Mouse (Mus musculus): Measurements from ENCODE around the gene Gtf2f2. TPM values are rescaled to one million over a fixed set of nuclear protein-coding genes. Genes with fewer than 3 reads are reported as not detected.

The Gtf2f2 gene
- total RNA-seq (2021) = 10 to 100 TPM; 28.6 to 31.0 TPM
- long read RNA-seq, experiment 1, transcript Gtf2f2-201 (8 exons, 1,467 nt) = major isoform, 24 of 36 reads
- long read RNA-seq, experiment 1, partial matches to known transcripts = 4 of 36 reads
- long read RNA-seq, experiment 1, other reads (novel, unspliced or antisense) = 8 of 36 reads
- long read RNA-seq, experiment 2, transcript Gtf2f2-201 (8 exons, 1,467 nt) = major isoform, 20 of 37 reads
- long read RNA-seq, experiment 2, partial matches to known transcripts = 14 of 37 reads
- long read RNA-seq, experiment 2, other reads (novel, unspliced or antisense) = 3 of 37 reads

DNA sequence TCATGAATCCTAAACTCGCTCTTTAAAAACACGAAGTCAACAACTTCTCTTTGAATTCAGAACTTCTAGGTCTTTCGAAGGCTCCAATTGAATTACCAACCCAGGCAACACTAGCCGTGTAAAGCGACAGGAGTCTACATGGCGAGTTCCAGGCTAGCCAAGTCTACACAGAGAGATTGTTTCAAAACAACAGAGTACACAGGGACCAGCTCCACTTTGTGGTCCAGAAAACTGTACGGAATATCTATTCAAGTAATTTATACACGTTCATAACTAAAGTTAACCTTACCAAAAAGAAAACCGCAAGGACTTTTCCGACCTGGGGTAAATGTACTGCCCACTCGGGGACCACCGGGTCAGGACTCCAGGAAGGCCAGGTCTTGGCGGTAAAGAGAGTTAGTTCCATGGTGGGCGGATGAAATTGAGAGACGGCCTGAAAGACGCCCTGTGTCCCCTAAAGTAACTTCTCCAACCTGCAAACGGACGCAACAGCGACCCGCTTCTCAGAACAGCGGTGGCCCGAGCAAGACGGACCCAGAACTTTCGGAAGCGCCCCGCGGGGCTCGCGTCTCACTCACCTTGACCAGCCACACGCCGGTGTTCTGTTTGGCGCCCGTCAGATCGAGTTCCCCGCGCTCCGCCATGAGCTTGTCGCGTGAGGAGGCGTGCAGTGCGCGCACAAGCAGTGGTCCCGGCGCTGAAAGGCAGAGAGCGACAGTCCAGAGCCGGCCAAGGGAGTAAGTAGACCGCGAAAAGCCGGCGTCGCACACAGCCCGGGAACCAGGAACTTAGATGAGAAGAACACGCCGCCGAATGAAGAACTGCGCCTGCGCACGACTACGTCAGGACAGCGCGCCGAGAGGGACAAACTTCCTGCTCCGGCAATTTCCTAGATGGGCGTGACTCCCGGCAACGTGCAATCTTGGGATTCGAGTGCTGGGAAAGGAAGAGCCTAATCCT lies at the start of gene Gtf2f2:
Gene Gtf2f2, minus strand, starts transcription at position 764 of the 960 bp plus-strand sequence.
- peak; percentile 93 to 98 for DNase-seq (ENCODE audit: low spot score in 2 of 2)

DNA sequence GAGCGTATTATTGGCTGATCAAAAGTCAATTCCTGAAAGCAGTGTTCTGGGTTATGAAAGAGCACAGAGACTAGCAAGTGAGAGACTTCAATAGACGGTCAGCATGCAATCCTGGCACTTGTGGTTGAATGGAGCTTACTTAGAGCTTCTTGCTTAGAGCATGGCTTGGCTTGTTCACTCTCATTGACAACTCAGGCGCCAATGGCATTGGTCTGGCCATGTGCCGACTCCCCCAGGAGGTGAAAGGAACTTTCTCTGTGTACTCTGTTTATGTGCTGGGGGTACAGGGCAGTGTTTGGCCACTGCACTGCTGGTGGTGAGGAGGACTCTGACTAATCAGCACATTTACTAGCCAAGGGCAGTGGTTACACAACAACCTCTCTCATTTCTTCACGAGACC lies 48.8 kb upstream of the Gtf2f2 start:
- DNase-seq (ENCODE audit: low spot score in 2 of 2) = no peak

DNA sequence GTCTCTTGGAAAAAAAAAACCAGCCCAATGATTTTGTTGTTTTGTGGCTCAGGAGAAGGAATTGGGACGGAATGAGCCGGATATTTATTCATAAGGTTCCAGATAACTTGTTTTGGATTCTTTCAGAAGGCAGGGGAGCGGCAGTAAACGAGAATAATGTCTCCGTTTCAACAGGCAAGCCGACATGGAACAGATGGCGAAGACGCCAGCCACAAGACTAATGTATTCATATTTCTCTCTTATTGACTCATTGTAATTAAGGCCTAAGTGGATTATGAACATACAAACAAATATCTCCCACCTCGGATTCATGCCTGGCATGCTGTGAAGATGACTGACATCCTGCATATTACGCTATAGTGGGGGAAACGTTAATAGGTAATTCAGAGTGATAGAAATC lies 43.1 kb upstream of the Gtf2f2 start:
- no peak for DNase-seq (ENCODE audit: low spot score in 2 of 2)

DNA sequence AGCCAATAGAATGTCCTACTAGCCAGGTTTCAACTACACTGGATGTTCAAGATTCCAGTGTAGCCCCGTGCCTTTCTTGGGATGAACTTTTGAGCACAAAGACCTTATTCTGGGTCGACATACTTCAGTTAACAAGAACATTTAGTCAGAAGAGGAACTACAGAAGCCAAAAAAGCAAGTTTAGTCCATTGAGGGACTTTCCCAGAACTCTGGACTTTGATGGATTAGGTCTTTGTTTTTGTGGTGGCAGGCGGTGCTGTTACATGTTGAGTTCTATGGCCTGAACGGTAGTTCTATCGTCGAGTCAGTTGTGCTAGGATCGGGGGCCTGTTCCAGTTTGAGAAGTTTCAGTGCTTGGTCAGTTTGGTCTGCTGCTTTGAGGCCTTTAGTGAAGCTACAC lies 41.3 kb upstream of the Gtf2f2 start:
- DNase-seq (ENCODE audit: low spot score in 2 of 2) = no peak

DNA sequence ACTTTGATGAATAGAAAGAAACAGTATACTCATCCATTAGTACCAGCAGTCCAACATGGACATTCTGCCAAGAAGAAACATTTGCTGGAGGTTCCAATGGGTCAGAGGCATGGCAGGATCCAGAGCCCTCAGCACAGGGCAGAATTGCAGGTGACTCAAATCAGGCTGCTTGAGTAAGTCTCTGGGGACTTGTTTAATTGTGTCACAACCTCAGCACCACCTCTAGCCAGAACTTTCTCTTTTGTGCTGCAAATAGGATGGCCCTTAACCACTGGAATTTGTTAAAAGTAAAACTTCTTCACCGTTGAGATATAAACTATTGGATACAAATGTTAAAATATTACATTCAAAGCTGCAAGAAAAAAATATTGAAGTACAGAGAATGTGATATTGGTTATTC lies 35.1 kb upstream of the Gtf2f2 start:
- no peak for DNase-seq (ENCODE audit: low spot score in 2 of 2)

DNA sequence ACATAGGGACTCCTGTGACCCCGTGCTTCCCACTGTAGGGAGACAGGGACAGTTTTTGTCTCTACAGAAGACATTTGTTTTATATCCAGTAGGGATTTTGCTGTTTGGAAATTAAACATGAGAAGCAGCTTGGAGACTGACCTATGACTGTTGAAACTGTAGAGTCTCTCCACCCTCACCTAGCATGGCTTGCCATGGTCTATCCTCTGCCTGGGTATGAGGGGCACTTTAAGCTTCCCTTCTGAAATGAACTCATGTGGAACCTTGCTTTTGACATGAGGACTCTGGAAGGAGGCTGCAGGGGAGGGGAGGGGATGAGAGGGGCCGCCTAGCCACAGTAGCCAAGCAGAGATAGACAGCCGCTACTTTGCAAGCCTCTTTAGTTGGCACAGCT lies 33.5 kb upstream of the Gtf2f2 start:
- no peak for DNase-seq (ENCODE audit: low spot score in 2 of 2)

DNA sequence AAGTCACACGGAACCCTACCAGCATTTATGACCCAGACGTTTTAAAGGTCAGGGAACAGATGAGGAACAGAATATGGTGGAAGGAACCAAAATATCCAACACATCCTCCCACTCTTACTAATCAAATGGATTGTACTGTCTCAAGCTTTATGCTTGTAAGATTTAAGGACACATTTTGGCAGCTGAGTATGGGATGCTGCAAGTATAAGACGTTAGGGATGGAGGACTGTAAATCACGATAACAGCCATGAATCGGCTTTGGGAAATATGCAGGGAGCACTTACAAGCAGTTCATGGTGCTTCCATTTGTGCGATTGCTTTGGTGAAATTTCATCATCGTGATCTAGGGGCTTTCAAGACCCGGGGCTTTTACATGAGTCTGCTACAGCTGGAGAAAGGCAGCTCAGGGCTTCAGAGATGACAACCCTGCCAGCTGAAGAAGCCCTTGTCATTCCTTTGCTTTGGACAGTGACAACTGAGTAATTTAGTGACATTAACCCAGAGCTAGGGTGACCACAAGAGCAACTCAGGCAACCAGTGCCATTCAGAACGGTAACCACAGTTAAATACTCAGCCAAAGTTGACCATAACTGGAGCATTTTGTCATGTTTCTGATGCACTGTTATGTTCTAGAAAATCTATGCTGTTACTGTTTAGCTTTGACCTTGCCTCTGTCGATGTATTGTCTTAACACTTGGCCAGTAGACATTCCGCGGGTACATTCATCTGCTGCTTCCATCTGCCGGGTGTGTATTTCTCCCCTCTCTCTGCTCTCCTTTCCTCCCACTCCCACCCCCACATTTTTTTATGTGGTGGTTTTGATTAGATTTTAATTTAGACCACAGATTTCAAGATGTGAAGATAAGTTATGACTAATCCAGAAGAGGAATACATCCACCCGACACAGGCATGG lies 32.8 kb upstream of the Gtf2f2 start:
- no peak for DNase-seq (ENCODE audit: low spot score in 2 of 2)

DNA sequence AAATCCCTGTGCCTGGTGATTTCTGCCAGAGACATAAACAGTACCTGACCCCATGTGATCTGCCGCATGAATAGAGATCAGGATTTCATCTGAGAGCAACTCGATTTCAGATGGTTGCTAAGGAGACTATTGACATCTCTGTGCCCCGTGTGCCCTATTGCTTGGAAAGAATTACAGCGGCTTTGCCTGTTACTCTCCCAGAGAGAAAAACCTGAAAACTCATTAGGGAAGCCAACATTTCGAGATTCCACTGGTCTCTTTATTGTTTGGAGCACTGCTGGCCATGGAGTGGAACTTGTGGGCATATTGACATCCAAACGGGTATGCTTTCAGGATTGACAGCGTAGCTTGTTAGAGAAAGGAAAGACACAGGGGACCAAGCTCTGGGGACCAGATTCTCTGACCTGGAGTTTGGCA lies 22.6 kb upstream of the Gtf2f2 start:
- no peak for DNase-seq (ENCODE audit: low spot score in 2 of 2)

DNA sequence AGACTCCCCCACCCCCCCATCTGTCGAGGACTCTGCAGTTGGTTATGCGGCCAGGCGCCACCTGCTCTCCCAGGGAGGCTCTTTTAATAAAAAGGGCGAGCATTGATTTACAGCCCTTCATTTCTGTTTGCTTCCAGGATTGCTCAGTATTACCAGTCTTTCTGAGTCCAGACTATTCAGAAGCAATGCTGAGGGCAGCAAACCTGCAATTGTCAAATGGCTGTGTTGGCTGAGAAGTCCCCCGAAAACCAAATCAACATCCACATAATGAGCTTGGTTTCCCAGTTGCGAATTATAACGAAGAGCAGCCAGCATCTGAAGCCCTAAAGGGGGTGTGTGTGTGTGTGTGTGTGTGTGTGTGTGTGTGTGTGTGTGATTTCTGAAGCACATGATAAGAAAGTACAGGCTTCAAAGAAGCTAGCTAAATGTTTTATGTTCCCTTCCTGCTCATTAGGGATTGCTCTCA lies 22.0 kb upstream of the Gtf2f2 start:
- DNase-seq (ENCODE audit: low spot score in 2 of 2) = no peak

DNA sequence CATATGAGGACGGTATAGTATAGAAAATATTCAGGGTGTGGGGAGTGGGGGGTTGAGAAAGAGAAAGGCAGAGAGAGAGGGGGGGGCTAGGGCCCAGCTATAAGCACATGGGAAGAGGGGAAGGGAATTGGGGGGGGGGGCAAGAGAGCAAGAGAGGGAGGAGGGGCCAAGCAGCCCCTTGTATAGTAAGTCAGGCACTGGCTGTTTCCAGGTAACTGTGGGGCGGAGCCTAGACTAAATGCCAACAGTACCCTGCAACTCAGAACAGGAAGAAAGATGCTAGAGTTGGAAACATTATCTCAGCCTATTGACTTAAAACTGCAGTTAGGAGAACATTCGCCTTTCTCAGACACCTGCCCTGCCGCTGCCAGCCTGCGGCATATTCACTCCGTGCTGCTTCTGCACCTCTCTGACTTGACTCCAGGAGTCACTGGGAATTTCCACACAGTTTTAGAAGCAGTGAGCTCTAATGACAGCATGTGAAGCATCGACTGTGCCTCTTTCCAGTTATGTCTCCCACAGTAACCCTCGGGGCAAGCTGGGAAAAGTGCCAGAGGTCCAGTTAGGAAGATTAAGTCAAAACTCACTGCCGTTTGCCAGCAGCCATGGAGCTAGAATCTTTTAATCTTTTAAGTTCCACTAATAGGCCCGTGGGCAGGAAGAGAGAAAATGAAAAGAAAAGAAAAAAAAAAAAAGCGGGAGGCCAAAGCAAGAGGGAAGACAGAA lies 20.6 kb upstream of the Gtf2f2 start:
- peak in 1 of 2 experiments; percentile 14 for DNase-seq (ENCODE audit: low spot score in 2 of 2)

DNA sequence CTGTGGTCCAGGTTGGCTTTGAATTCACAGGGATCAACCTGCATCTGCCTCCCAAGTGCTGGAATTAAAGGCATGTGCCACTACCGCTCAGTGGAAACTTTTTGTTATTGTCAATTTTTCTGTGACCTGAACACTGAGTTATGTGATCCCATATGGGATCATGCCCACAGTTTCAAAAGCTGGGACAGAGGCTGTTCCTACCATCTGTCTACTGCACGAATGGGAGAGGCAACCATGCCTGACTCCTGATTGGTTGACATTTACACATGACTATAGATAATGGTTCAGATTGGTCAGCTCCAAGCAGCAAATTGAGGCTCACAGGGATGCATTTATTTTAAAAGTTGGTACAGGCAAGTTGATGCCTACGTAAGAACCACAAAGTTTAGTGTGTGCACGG lies 14.0 kb upstream of the Gtf2f2 start:
- DNase-seq (ENCODE audit: low spot score in 2 of 2) = no peak

DNA sequence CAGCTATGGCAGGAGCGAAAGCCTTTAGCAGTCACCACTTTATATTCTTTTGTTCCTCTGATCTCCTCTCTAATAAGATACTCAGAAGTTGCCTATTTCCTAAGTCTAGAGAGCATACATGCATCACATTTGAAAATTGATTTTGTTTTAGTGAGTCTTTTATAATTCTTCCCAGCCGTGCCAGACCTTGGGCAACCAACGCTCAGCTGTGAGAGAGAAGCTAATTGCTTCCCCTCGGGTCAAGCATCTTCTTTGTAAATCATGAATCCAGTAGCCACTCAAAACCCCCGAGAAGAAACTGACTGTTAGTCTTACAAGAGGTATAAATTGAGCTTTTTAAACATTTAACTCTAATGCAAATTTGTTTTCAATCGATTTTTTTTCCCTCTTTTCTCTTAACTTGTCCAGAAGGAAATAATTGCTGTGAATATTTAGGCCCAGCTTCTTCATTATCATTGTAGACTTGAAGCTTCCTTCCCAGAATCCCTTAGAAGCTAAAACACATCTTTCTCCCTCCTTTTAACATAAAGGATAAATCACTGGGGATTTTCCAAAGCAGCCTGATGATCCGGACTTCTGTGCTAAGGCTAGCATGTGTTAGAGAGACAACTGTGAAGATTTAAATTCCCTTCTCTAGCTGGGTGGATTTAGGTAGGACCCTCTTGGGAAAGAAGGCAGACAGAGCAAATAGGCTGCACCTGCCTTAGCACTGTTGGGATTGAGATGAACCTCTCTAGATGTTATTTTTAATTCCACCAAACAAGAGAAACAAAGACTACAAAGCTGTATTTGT lies 10.5 kb upstream of the Gtf2f2 start:
- DNase-seq (ENCODE audit: low spot score in 2 of 2) = no peak

DNA sequence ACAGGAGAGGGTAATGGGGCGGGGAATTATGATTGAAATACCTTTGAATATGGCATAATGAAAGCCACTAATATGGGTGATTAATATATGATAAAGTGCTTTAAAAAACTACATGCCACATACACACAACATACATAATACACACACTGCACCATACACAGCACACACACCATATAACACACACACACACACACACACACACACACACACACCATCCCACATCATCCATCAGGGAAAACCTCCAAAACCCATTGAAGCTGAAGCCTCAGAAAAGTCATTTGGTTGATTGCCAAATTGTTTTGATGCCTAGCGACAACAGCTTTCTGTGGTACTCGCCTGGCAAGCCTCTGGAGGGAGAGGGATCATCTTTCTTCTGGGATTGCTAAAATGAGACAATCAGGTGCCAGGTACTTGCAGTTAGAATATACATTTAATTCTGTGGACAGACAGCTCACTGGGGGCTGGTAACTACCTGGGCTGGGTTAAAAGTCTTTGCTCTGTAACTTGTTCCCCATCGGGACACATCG lies 9.7 kb upstream of the Gtf2f2 start:
- DNase-seq (ENCODE audit: low spot score in 2 of 2) = no peak

DNA sequence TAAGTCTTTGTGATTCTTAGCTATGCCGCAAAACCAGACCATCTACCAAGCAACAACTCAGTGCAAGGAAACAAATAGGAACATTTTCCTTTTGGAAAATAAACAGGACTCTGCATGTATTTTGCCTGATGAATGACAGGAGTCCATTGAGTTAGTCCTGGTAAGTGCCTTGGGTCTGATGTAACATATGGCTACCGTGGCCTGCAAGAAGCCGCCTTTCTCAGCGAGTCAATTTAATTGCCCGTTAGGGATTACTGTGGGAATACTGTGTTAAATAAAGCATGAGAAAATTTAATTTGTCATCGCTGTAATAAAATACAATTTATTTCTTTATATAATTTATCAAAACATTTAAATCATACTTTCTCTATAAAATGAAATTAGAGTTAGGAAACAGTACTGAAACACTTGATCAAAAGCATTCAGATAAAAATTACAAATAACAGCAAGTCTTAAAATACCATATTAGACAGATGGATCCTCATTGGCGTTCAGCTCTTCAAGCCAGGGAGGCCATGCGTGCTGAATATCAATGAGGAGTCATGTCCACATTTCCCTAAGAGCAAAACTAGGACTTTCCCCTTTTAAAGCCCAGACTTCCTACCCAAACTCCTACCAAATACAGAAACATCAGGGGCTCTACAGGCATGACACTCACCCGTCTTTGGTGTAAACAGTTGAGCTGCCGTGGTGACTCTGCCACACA lies 7.3 kb upstream of the Gtf2f2 start:
- DNase-seq (ENCODE audit: low spot score in 2 of 2) = no peak

DNA sequence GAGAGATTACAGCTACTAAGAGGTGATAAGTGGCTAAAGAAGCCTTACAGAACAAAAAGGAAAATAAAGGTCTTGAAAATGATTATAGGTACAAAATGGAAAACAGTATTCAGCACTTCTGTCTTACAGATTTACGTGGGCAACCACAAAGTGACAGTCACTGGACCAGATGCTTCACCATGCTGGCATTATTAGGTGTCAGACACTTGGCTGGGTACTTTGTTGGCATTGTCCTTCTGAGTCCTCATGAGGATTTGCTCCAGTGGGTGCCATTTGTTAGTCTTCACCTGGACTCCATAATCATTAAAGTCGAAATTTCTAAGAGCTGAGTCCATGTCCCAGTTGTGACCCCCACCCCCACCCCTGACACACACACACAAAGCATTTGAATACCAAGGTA lies 3.7 kb upstream of the Gtf2f2 start:
- no peak for DNase-seq (ENCODE audit: low spot score in 2 of 2)

DNA sequence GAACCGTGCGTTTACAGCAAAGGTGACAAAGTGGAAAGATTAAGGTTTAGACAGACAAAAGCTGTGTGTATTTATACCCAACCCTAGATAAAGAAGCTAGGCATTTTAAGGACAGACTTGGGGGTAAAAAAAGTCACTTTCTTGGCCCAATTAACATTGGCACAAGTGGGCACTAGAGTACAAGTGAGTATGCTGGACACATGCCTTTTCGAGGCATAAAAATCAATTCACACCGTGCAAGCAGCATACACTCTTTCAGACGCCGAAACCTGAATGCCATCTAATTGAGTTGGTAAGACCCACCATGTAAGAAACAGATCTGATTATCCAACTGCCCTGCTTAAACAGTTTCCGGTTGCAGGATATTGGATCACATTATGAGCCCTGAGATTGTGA lies 395 bp upstream of the Gtf2f2 start:
- no peak for DNase-seq (ENCODE audit: low spot score in 2 of 2)

DNA sequence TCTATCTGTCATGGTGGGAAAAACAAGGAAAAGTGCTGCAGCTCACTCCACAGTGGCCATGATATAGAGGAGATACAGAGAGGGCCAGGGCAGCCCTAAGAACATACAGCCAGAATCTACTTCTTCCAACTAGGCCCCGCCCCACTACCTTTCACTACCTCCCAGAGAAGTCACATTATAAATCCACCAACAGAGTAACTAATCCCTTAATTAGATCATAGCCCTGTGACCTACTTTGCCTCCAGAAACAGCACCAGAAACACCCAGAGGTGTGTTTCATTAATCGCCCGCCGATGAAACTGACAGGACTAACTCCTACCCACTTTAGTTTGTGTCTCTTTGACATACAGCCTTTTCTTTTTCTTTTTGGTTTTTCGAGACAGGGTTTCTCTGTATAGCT lies 1.5 kb downstream of the Gtf2f2 start:
- no peak for DNase-seq (ENCODE audit: low spot score in 2 of 2)

DNA sequence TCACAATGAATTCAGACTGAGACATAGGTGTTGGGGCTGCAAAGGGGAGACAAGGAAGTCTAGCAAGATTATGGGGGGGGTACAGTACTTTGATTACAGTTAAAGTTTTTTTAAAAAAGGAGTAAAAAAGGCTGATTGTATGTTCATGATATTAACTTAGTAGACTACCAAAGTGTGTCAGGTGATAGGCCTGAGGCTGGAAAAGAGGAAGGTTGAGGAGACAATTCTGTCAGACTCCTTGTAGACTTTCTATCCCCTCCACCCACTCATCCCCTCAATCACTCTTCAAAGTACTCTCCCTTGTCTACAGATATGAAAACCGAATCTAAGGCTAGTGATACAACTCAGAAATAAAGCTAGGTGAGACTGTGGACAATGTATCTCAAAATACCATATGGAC lies 2.5 kb downstream of the Gtf2f2 start:
- DNase-seq (ENCODE audit: low spot score in 2 of 2) = no peak

DNA sequence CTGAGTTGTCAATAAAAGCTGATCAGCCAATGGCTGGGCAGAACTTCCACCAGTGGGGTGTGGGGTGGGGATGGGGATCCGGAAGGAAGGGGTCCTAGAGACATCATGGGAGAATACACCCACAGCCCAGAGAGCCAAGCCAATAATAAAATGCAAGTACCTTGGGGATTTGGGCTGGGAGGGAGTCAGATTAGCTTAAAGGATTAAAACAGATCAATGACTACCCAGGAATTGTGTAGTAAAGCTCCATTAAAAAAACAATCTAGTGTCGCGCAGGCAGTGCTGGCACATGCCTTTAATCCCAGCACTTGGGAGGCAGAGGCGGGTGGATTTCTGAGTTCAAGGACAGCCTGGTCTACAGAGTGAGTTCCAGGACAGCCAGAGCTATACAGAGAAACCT lies 5.7 kb downstream of the Gtf2f2 start:
- DNase-seq (ENCODE audit: low spot score in 2 of 2) = no peak
